Mouse (Mus musculus) T-cell, adult 2 months (primary cell): ENCODE measurements at regions not wholly inside any gene's neighbourhood (a gene's known extent, or its start where the extent isn't known, plus 50 kb on each side); places are given as distances from the start of the nearest gene placed in this dataset.
"Not testable (repeated sequence)": the region's sequence is repeated elsewhere in the genome, so short reads cannot be mapped to it uniquely, and the experiment has no call there.

Experiments
- DNase-seq: peaks from one replicate; pipeline ENCODE4 v3.0.0; 2022; ENCODE audit warnings: low spot score

DNA sequence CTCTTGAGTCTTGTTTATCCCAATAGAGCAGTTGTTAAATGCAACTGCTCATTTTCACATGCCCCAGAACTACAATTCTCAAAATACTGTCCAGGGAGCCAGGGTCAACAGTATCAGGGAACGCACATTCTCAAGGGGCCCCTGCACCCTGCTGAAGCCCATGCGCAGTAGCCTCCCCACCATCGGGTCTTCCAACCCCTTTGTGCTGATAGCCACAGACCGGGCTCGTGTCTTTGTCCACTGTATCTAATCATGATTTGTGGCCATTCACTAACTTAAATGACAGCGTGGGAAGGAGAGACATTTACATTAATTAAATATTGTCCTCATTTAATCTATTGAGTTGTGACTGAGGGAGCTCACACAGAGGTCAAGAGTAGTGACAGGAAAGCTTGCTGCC, 260.0 kb upstream of the Nr5a2 start:
- no peak for DNase-seq

DNA sequence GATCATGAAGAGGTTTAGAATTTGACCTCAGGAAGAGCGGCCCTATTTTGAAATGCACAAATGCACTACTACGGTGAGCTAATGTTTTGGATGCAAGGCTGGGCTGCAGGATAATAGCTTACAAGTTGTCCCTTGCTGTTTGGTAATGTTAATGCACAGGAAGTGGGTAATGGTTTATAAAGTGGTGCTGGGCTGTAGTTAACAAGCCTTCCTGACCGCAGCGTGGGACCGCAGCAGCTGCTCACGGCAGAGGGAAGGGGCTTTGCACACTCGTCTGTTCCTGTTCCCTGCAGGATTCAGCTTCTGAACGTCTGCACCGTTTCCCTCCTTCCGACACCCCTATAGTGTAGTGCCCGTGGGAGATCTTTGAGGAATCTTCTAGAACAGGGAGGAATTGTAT, 258.4 kb upstream of the Nr5a2 start:
- DNase-seq: no peak

DNA sequence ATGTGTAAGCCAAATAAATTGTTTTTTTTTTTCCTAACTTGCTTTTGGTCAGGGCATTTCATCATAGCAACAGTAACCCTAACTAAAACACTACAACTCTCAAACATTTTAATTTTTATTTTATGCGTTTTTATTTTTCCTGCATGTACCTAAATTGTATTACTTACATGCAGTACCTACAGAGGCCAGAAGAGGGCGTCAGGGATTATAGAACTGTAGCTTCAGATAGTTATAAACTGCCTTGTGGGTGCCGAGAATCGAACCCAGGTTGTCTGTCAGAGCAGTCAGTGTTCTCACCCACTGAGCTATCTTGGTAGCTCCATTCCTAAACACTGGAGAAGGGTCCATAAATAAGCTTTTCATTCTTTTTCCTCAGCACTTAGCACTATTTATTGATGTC, 257.8 kb upstream of the Nr5a2 start:
- DNase-seq: no peak

DNA sequence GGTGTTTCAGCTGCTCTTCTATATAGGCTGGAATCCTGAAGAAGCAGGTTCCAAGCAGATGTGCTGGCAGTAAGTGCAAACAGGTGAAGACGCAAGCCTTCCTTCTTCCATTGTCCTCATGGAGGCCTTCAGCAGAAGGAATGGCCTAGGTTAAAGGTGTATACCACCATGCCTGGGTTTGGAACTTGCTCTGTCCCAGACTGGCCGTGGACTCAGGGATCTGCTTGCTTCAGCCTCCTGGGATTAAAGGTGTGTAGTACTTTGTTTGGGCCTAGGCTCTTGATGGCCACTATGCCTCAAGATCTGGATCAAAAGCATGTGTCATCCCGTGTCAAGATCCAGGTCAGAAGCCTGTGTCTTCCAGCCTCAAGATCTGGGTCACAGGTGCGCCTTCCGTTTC, 257.0 kb upstream of the Nr5a2 start:
- DNase-seq: no peak

DNA sequence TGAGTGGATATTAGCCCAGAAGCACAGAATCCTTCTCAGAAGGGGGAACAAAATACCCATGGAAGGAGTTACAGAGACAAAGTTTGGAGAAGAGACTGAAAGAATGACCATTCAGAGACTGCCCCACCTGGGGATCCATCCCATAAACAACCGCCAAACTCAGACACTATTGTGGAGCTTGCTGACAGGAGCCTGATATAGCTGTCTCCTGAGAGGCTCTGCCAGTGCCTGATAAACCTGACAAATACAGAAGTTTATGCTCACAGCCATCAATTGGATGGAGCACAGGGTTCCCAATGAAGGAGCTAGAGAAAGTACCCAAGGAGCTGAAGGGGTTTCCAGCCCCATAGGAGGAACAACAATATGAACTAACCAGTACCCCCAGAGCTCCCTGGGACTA, 254.1 kb upstream of the Nr5a2 start:
- not testable (repeated sequence) for DNase-seq

DNA sequence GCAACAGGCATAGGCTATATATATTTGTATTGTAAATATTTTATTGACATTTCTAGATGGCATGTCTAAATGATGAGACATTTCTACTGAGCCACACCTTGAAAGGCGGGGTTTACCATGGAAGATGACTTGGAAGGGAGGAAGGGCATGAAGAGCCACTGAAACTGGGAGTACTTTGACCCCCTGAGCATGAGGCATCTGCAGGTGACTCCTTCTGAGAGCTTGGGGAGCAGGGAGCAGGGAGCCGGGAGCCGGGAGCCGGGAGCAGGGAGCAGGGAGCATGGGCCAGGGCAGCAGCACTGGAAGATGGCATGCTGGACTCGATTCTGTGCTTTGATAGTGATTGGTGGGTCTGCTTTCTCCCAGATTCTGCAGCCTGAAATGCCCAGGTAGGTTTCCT, 253.5 kb upstream of the Nr5a2 start:
- no peak for DNase-seq

DNA sequence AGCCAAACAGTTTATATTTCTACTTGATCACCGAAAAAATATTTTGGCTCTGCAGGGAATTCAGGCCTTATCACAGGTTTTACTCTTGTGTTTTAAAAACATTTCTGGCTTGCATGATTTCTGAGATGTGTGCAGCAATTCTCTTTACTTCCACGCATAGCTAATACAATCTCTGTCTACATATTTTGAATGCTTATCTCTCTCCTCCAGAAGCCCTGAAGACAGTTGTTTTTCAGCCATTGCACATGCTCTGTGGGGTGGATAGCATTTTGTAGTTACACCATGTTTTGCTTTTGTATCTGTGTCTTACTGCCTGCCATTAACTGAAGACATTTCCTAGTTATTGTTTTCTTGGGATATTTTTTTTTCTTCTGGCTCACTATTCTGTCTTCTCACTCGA, 252.6 kb upstream of the Nr5a2 start:
- DNase-seq: no peak

DNA sequence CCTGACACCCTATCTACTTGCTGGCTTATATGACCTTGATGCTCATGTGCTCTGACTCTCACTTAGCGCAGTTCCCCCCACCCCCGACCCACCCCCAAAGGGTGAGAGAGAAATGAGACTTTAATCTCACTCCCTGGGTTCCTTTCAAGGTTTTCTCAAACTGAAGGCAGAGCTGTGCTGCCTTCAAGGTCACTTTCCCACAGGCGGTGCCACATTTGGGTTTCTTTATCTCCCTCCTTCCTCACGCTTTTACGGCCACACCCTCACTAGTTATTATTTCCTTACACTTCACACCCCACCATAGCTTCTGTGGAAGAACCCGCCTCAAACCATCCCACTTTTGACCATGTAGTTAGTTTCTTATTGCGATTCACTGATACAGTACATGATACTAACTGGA, 244.1 kb upstream of the Nr5a2 start:
- DNase-seq: no peak

DNA sequence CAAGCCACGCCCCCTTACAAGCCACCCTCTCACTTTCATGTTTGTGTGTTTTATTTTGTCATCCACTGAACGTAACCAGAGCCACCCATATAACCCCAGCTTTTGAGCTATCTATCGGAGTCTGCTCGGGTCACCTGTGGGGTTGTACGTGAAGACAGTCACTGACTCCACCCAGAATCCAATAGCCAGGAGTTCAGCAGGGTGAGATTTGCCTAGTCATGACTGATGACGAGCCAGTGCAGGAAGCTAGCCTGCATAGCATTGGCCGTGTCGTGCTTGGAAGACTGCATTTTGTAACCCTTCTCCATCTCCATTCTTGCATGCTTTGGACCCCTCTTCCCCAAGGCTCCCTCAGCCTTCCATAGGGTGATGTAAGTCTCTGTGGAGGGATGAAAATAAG, 243.3 kb upstream of the Nr5a2 start:
- DNase-seq: no peak

DNA sequence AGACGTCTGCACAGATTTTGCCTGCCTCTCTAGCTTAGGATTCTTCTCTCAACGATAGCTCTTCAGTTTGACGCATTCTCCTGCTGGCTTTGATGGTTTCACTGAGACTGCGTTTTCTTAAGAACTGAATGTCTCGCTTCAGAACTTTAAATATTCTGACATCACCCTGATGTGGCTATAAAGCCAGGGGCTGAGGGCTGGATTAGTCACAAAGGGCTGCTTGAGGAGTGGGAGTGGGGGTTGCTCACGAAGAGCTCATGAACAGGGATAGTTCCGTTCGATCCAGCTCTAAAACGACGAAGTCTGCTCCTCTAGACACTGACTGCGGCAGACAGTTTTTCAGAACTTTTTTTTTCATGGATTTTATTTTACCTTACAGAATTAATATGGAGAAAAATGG, 240.7 kb upstream of the Nr5a2 start:
- DNase-seq: no peak

DNA sequence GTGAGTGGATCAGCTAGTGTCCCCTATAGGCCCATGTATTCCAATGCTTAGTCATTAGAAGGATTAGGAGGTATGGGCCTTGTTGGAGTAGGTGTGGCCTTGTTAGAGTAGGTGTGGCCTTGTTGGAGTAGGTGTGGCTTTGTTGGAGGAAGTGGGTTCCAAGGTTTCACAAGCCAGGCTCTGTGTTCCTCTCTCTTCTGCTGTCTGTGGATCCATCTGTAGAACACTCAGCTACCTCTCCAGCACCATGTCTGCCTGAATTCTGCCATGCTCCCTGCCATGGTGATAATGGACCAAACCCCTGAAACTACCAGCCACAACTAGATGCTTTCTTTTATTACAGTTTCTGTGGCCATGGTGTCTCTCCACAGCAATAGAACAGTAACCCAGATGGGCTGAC, 235.7 kb upstream of the Nr5a2 start:
- DNase-seq: no peak

DNA sequence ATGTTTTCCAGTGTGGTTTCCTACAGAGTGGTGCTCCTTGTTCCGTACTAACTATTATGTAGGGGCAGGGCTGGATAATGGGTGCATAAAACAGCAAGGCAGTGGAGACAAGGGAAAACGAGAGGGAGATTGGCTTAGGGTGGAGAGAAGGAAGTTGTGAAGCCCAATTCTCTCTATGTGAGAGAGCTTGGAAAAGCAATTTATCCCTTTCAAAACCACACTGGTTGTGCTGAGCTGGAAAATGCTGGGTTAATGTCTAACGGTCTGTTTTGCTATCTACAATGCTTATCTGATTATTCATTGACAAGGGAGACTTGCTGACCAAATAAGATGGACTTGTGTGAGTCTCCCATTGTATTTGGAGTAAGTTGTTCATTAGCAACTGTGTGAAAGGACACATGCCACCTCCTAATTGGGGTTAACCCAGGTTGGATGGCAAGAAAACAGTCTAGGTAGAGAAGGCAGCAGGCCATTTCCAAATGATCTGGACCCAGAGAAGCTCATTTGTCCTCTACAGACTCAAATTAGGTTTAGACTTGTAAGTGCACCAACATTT, 234.9 kb upstream of the Nr5a2 start:
- DNase-seq: no peak

DNA sequence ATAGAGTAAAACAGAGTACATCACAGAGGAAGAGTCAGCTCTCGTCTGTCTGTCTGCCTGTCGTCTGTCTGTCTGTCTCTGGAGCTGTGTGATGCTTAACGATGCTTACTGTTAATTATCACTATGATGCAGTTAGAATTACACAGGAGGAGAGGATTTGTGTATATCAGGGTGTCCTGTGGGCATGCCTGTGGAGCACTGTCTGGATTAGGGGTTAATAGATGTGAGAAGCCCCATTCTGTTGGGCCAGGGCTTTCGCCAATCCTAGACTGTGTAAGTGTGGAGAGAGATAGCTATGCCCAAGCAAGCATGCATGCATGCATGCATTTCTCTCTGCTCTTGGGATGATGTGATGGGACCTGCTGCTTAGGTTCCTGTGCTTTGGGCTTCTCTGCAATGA, 218.0 kb upstream of the Nr5a2 start:
- DNase-seq: no peak

DNA sequence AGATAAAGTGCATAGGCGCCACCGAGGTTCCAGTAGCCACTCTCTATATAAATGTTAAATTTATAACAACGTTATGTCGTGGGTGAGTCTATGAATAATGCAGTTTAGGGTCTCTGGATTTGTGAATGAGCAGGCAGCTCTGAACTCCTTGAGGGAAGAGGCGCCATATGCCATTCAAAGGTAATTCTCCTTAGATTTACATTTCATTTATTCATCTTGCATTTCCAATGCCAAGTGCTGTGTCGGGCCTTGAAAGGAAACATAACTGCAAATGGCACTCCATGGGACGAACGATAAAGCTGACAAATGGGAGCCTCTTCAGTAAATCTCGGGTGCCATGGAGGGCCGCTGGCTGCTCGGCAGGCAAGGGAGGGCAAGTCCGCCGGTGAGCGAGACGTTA, 216.4 kb upstream of the Nr5a2 start:
- no peak for DNase-seq

DNA sequence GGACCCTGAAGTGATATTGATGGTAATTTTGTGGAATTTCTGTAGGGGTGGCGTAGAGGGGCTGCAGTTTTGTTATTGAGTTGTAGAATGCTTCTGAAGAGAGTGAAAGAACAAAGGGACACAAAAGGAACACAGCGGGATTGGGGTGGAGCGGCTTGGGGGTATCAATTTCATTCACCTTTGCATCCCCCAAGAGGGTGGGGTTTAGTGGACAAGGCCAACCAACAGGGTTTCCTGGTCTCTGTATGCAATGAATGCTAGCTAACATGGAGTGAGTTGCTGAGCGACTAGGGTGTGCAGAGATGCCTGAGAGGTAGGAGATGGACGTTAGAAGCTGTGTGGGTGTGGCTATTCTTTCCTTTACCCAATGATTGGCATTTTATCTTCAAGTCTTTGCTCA, 213.8 kb upstream of the Nr5a2 start:
- DNase-seq: no peak

DNA sequence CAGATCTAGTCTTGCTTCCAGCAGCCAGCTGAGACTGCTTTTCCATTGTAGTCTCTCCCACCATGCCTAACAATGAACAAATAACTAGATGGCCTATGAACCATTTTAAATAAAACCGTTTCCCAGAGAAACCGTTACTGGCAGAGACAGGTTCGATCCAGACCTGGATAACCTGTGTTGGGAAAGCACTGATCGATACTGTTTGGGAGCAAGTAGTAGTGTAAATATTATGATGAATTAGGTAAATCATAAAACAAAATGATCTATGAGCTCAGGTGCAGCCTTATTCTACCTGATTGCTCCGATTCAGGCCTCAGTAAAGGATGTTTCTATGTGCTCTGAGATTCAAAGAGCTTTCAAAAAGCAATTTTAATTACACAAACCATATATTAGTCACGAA, 211.9 kb upstream of the Nr5a2 start:
- no peak for DNase-seq

DNA sequence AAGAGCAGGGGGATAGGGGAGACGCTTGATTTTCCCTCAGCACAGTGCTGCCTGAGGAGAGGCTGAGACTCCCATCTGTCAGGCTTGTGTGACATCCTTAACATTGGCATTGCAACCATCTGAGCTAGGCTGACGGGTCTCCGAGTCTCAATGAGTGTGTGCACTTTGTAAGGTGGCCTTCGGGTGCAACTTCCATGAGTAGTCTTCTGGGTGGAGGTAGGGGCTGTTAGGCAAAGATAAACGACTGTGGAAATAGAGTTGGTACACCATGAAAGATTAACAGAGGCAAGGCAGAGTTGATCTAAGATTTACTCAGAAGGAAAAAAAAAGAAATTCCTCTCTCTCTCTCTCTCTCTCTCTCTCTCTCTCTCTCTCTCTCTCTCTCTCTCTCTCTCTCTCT, 211.2 kb upstream of the Nr5a2 start:
- DNase-seq: no peak

DNA sequence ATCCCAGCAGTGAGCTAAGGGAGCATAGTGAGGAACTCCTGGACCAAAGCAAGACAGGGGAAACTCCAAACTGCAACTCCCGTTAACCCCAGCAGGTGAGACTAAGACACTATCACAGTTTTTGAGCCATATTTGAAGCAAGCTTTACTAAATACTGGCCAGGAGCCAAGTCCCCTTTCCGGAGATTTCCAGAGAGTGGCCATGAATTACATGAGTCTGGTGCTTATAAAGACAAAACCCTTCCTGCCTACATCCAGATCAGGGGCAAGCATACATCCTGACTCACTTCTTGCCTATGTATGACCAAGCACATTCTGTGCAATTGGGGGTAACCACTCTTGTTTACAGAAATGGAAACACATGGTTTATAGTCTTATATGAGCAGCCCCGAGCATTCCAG, 187.6 kb upstream of the Nr5a2 start:
- no peak for DNase-seq

DNA sequence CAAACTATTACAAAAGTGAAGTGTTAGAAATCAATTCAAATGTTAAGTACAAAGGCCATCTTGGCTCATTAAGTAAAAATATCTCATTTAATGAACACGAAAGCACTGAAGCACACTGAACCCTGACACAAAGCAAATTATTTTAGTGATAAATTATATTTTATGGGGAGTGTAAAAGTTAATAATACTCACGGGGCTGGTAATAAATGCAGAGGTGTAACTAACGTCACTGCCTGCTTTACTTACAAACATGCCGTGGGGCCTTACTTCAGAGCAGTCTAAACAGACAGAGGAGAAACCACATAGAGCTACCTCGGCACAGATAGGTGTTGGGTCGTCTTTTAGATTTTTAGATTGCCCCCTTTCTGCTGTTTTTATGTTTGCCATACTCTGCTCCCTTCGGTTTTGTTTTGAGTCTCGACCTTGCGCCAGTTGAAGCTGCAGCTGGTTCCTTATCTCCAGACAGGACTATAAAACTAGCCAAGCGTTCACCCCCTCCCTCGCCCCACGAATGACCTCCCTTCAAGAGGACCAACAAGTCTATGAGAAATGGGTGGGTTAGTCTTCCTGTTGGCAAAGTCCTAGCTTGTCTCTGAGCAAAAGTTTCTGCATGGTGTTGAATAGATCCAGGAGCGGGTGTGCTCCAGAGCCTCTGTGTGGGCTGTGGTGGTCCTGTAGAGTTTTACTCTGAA, 181.8 kb upstream of the Nr5a2 start:
- no peak for DNase-seq

DNA sequence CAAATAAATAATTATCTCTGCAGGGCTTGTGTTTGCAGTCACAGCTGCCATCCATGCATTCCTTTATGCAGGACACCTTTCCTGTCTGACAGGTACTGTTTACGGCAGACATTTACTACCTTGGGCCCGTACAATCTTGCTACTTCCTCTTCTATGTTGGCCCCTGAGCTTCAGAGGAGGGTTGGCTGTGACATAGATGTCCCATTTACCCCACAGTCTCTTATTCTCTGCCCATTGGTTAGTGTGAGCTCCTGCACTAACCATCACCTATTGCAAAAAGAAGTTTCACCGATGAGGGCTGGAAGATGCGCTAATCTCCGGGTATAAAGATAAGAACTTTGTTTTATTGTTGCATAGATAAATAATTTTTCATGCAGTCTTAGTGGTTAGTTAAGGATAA, 181.1 kb upstream of the Nr5a2 start:
- no peak for DNase-seq

DNA sequence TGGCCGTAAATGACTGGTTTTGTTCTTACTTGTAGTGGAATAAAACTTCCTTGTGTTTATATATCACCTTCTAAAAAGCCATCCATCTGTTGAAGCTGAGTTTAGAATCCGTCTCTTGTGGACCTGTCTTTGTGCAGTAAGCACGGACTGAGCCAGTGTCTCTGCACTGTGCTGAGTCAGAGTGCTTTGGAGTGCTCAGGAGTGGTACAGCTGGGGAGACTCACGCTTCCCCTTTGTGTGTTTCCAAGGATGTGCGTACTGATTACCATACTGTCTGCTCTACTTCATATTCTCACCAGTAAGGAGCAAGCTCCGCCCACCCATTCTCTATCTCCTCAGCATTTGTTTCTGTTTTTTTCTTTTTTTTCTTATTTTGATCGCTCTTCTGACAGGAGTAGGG, 175.9 kb upstream of the Nr5a2 start:
- DNase-seq: no peak

DNA sequence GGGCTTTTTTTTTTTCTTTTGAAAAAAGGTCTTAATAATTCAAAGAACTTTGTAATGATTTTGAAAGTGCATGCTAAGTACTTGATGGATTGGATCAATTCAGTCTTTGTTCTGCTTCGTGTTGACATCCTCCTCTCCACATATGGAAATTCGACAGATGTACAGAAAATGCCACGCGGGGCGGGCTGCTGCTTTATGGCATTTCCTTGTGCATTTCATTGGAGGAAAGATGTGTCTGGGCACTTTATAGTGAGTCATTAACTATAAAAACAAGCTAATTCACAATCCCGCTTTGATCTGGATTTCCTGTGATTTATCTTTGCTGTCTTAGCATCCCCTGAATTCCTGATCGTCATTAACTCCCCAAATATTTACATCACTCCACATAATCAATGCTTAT, 173.5 kb upstream of the Nr5a2 start:
- no peak for DNase-seq

DNA sequence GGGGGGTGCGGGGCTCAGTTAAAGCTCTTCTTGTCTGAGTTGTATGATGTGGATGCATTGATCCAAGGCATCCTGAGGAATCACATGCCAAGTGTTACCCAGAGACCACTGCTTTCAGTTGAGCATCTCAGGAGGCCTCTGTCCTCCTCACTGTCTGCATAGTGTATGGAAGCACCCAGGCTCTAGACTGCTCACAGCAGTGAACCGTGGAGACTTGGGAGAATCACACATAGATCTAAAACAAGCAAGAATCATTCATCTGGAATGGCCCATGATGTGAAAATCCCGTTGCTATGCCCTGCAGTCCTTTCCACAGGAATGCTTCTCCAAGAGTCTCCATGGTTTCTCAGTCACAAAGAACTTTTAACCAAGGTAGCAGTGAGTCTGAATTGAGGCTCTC, 170.0 kb upstream of the Nr5a2 start:
- DNase-seq: no peak

DNA sequence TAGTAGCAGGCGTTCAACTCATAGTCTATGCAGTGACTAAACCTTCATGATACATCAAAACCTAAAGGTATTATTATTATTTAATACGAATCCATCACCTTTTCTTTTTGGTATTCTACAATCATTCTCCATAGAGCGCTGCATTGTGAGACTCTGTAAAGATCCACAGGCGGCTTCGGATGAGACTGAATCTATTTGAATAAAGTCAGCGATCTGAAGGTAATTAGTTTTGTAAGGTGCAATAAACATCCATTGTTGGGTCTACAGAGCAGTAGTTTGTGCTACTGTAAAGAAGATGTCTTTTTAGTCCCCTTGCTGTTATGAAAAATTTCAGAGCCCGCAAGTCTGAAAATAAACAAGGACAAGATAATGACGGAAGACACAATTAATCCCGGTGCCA, 168.9 kb upstream of the Nr5a2 start:
- no peak for DNase-seq

DNA sequence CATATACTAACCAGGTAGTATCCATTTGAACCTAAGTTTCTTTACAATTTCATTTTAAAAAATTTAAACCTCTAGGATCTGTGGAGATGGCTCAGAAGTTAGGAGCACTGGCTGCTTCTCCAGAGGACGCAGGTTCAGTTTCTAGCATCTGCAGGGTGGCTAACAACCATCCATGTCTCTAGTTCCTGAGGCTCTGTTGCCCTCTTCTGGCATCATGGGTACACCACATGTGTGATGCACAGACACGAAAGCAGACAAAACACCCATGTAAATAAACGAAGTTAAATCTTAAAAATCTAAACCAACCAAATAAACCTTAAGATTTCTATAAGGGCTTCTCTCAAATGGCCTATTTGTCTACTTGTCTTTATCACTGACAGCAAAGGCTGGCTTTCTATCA, 157.6 kb upstream of the Nr5a2 start:
- no peak for DNase-seq
